Mouse (Mus musculus): ENCODE results near the gene Itprid1. TPM values are rescaled to one million over a fixed set of nuclear protein-coding genes. Genes with fewer than 3 reads are reported as not detected.

Gene Itprid1
- polyA plus RNA-seq, 1 experiment from 2014 or later, result 0.07 TPM

- ATAC-seq (ENCODE audit: low FRiP score) (no peak), DNase-seq (ENCODE audit: low spot score, missing footprints) (no peak)
- no peaks in the 10 kb centered on the region for H3K4me1 ChIP-seq (ENCODE audit: control insufficient read depth, insufficient read depth, low read length)
- no peak overlapping the region for H3K9ac ChIP-seq (ENCODE audit: low read length)
- no peak overlapping the region for H3K4me3 ChIP-seq (ENCODE audit: low read depth, low read length)
- H3K4me2 ChIP-seq, result no peak overlapping the region
- H3K27me3 ChIP-seq (ENCODE audit: control insufficient read depth, insufficient read depth, low read length), result no peaks in the 10 kb centered on the region
- H3K27ac ChIP-seq (ENCODE audit: low read depth, low read length), result no peak overlapping the region
- WGBS, result 88% methylated on average over 4 of the region's 4 CpGs
- no peaks in the 10 kb centered on the region for H3K9me3 ChIP-seq (ENCODE audit: control insufficient read depth, low read length)
- H3K36me3 ChIP-seq (ENCODE audit: control insufficient read depth, insufficient read depth, low read length), result no peaks in the 10 kb centered on the region
These were observed 19.4 kb downstream of the Itprid1 start for GRCm38 (mm10) chr6:55856085-55856484.

GRCm38 (mm10) chr6:55865206-55865605 lies 28.5 kb downstream of the Itprid1 start:
- 86% methylated on average over 2 of the region's 2 CpGs for WGBS
- DNase-seq (ENCODE audit: low spot score, missing footprints) (no peak), ATAC-seq (ENCODE audit: low FRiP score) (no peak)
- no peak overlapping the region for H3K4me2 ChIP-seq
- no peak overlapping the region for H3K4me3 ChIP-seq (ENCODE audit: low read depth, low read length)
- H3K9ac ChIP-seq (ENCODE audit: low read length), result no peak overlapping the region
- H3K36me3 ChIP-seq (ENCODE audit: control insufficient read depth, insufficient read depth, low read length), result no peaks in the 10 kb centered on the region
- H3K4me1 ChIP-seq (ENCODE audit: control insufficient read depth, insufficient read depth, low read length), result no peaks in the 10 kb centered on the region
- H3K9me3 ChIP-seq (ENCODE audit: control insufficient read depth, low read length), result no peaks in the 10 kb centered on the region
- no peaks in the 10 kb centered on the region for H3K27me3 ChIP-seq (ENCODE audit: control insufficient read depth, insufficient read depth, low read length)
- H3K27ac ChIP-seq (ENCODE audit: low read depth, low read length), result no peak overlapping the region

- no peak overlapping the region for H3K9ac ChIP-seq (ENCODE audit: low read length)
- no peaks in the 10 kb centered on the region for H3K4me1 ChIP-seq (ENCODE audit: control insufficient read depth, insufficient read depth, low read length)
- no peak for ATAC-seq (ENCODE audit: low FRiP score)
- DNase-seq (ENCODE audit: low spot score, missing footprints), result no peak
- no peak overlapping the region for H3K27ac ChIP-seq (ENCODE audit: low read depth, low read length)
- H3K9me3 ChIP-seq (ENCODE audit: control insufficient read depth, low read length), result no peaks in the 10 kb centered on the region
- H3K27me3 ChIP-seq (ENCODE audit: control insufficient read depth, insufficient read depth, low read length), result no peaks in the 10 kb centered on the region
- WGBS, result 74% methylated on average over 5 of the region's 5 CpGs
- no peak overlapping the region for H3K4me3 ChIP-seq (ENCODE audit: low read depth, low read length)
- H3K36me3 ChIP-seq (ENCODE audit: control insufficient read depth, insufficient read depth, low read length), result no peaks in the 10 kb centered on the region
- no peak overlapping the region for H3K4me2 ChIP-seq
These were observed 42.8 kb downstream of the Itprid1 start for GRCm38 (mm10) chr6:55879356-55879960.

GRCm38 (mm10) chr6:55880886-55881285 lies 44.2 kb downstream of the Itprid1 start:
- Histone ChIP-seq H3K27me3 (ENCODE audit: control insufficient read depth, insufficient read depth, low read length) (no peaks in the 10 kb centered on the region), H3K4me2 (no peak overlapping the region), H3K9ac (ENCODE audit: low read length) (no peak overlapping the region), H3K36me3 (ENCODE audit: control insufficient read depth, insufficient read depth, low read length) (no peaks in the 10 kb centered on the region), H3K27ac (ENCODE audit: low read depth, low read length) (no peak overlapping the region), H3K4me3 (ENCODE audit: low read depth, low read length) (no peak overlapping the region), H3K4me1 (ENCODE audit: control insufficient read depth, insufficient read depth, low read length) (no peaks in the 10 kb centered on the region), H3K9me3 (ENCODE audit: control insufficient read depth, low read length) (no peaks in the 10 kb centered on the region)
- WGBS, result 22% methylated on average over 3 of the region's 3 CpGs
- DNase-seq (ENCODE audit: low spot score, missing footprints) (no peak), ATAC-seq (ENCODE audit: low FRiP score) (no peak)

- Histone ChIP-seq H3K9me3 (ENCODE audit: control insufficient read depth, low read length) (no peaks in the 10 kb centered on the region), H3K9ac (ENCODE audit: low read length) (no peak overlapping the region), H3K4me1 (ENCODE audit: control insufficient read depth, insufficient read depth, low read length) (no peaks in the 10 kb centered on the region), H3K4me2 (no peak overlapping the region), H3K27me3 (ENCODE audit: control insufficient read depth, insufficient read depth, low read length) (no peaks in the 10 kb centered on the region), H3K27ac (ENCODE audit: low read depth, low read length) (no peak overlapping the region), H3K36me3 (ENCODE audit: control insufficient read depth, insufficient read depth, low read length) (no peaks in the 10 kb centered on the region), H3K4me3 (ENCODE audit: low read depth, low read length) (no peak overlapping the region)
- ATAC-seq (ENCODE audit: low FRiP score) (no peak), DNase-seq (ENCODE audit: low spot score, missing footprints) (no peak)
- WGBS, result 90% methylated on average over 1 of the region's 1 CpGs
These were observed 50.9 kb downstream of the Itprid1 start for GRCm38 (mm10) chr6:55887598-55887997.

- WGBS, result 83% methylated on average over 5 of the region's 5 CpGs
- no peaks in the 10 kb centered on the region for H3K4me1 ChIP-seq (ENCODE audit: control insufficient read depth, insufficient read depth, low read length)
- no peak for ATAC-seq (ENCODE audit: low FRiP score)
- H3K27me3 ChIP-seq (ENCODE audit: control insufficient read depth, insufficient read depth, low read length), result no peaks in the 10 kb centered on the region
- H3K4me2 ChIP-seq, result no peak overlapping the region
- DNase-seq (ENCODE audit: low spot score, missing footprints), result no peak
- H3K9ac ChIP-seq (ENCODE audit: low read length), result no peak overlapping the region
- H3K9me3 ChIP-seq (ENCODE audit: control insufficient read depth, low read length), result no peaks in the 10 kb centered on the region
- H3K36me3 ChIP-seq (ENCODE audit: control insufficient read depth, insufficient read depth, low read length), result no peaks in the 10 kb centered on the region
- H3K4me3 ChIP-seq (ENCODE audit: low read depth, low read length), result no peak overlapping the region
- no peak overlapping the region for H3K27ac ChIP-seq (ENCODE audit: low read depth, low read length)
These were observed 65.1 kb downstream of the Itprid1 start for GRCm38 (mm10) chr6:55901568-55902328.

GRCm38 (mm10) chr6:55902329-55902605 lies 65.6 kb downstream of the Itprid1 start:
- Histone ChIP-seq H3K4me2 (no peak overlapping the region), H3K36me3 (ENCODE audit: control insufficient read depth, insufficient read depth, low read length) (no peaks in the 10 kb centered on the region), H3K4me1 (ENCODE audit: control insufficient read depth, insufficient read depth, low read length) (no peaks in the 10 kb centered on the region), H3K27me3 (ENCODE audit: control insufficient read depth, insufficient read depth, low read length) (no peaks in the 10 kb centered on the region), H3K4me3 (ENCODE audit: low read depth, low read length) (no peak overlapping the region), H3K9me3 (ENCODE audit: control insufficient read depth, low read length) (no peaks in the 10 kb centered on the region), H3K27ac (ENCODE audit: low read depth, low read length) (no peak overlapping the region), H3K9ac (ENCODE audit: low read length) (no peak overlapping the region)
- no peak for DNase-seq (ENCODE audit: low spot score, missing footprints)
- ATAC-seq (ENCODE audit: low FRiP score), result no peak
- 83% methylated on average over 1 of the region's 1 CpGs for WGBS

- Histone ChIP-seq H3K9ac (ENCODE audit: low read length) (no peak overlapping the region), H3K27me3 (ENCODE audit: control insufficient read depth, insufficient read depth, low read length) (no peaks in the 10 kb centered on the region), H3K4me1 (ENCODE audit: control insufficient read depth, insufficient read depth, low read length) (no peaks in the 10 kb centered on the region), H3K27ac (ENCODE audit: low read depth, low read length) (no peak overlapping the region), H3K4me3 (ENCODE audit: low read depth, low read length) (no peak overlapping the region), H3K36me3 (ENCODE audit: control insufficient read depth, insufficient read depth, low read length) (no peaks in the 10 kb centered on the region), H3K4me2 (no peak overlapping the region), H3K9me3 (ENCODE audit: control insufficient read depth, low read length) (no peaks in the 10 kb centered on the region)
- 89% methylated on average over 5 of the region's 5 CpGs for WGBS
- DNase-seq (ENCODE audit: low spot score, missing footprints), result no peak
- ATAC-seq (ENCODE audit: low FRiP score), result no peak
These were observed 82.5 kb downstream of the Itprid1 start for GRCm38 (mm10) chr6:55919206-55919605.

GRCm38 (mm10) chr6:55920282-55920720 lies 83.6 kb downstream of the Itprid1 start:
- 63% methylated on average over 3 of the region's 3 CpGs for WGBS
- DNase-seq (ENCODE audit: low spot score, missing footprints), result peak; percentile 84
- no peaks in the 10 kb centered on the region for H3K9me3 ChIP-seq (ENCODE audit: control insufficient read depth, low read length)

More at GRCm38 (mm10) chr6:55920282-55920720, 83.6 kb downstream of the Itprid1 start:
- no peak overlapping the region for H3K27ac ChIP-seq (ENCODE audit: low read depth, low read length)
- H3K4me1 ChIP-seq (ENCODE audit: control insufficient read depth, insufficient read depth, low read length), result no peaks in the 10 kb centered on the region
- H3K4me2 ChIP-seq, result no peak overlapping the region
- no peaks in the 10 kb centered on the region for H3K36me3 ChIP-seq (ENCODE audit: control insufficient read depth, insufficient read depth, low read length)
- H3K9ac ChIP-seq (ENCODE audit: low read length), result no peak overlapping the region
- no peaks in the 10 kb centered on the region for H3K27me3 ChIP-seq (ENCODE audit: control insufficient read depth, insufficient read depth, low read length)
- peak; percentile 46; the same call in 1 of the 2 replicates for ATAC-seq (ENCODE audit: low FRiP score)
- H3K4me3 ChIP-seq (ENCODE audit: low read depth, low read length), result no peak overlapping the region
